Mouse (Mus musculus): ENCODE measurements around the gene Prkar2a.

The Prkar2a gene

GRCm38 (mm10) chr9:108753326-108753725 is 64.2 kb downstream of the Prkar2a start:
- peak; percentile 61 to 67 for DNase-seq

GRCm38 (mm10) chr9:108753976-108754375 is 64.9 kb downstream of the Prkar2a start:
- no peak for DNase-seq

GRCm38 (mm10) chr9:108754423-108754822 is 65.3 kb downstream of the Prkar2a start:
- no peak for DNase-seq

GRCm38 (mm10) chr9:108757406-108757805 is 68.3 kb downstream of the Prkar2a start:
- peak; percentile 24 to 56 for DNase-seq

GRCm38 (mm10) chr9:108759121-108759520 is 70.0 kb downstream of the Prkar2a start:
- DNase-seq: no peak

GRCm38 (mm10) chr9:108759805-108760204 is 70.7 kb downstream of the Prkar2a start:
- peak; percentile 53 to 62 for DNase-seq

- no peak for DNase-seq
Observed at GRCm38 (mm10) chr9:108761561-108761960, 72.4 kb downstream of the Prkar2a start.

GRCm38 (mm10) chr9:108764971-108765370 is 75.9 kb downstream of the Prkar2a start:
- DNase-seq: no peak

- no peak for DNase-seq
Observed at GRCm38 (mm10) chr9:108776614-108777013, 87.5 kb downstream of the Prkar2a start.

- DNase-seq: no peak
Observed at GRCm38 (mm10) chr9:108777276-108777675, 88.2 kb downstream of the Prkar2a start.

GRCm38 (mm10) chr9:108780959-108781358 is 91.8 kb downstream of the Prkar2a start:
- DNase-seq: no peak

- DNase-seq: no peak
Observed at GRCm38 (mm10) chr9:108781891-108782290, 92.8 kb downstream of the Prkar2a start.

GRCm38 (mm10) chr9:108782836-108783547 is 93.9 kb downstream of the Prkar2a start:
- no peak for DNase-seq

- peak; percentile 98 for DNase-seq
Observed at GRCm38 (mm10) chr9:108783548-108784463, 94.7 kb downstream of the Prkar2a start, which contains the start of gene Ip6k2. Gene Ip6k2, plus strand, starts transcription at chr9:108783796.

- no peak for DNase-seq
Observed at GRCm38 (mm10) chr9:108785416-108785815, 96.3 kb downstream of the Prkar2a start.

GRCm38 (mm10) chr9:108786494-108786893 is 97.4 kb downstream of the Prkar2a start:
- no peak for DNase-seq

GRCm38 (mm10) chr9:108787080-108787479 is 98.0 kb downstream of the Prkar2a start:
- no peak for DNase-seq

GRCm38 (mm10) chr9:108788713-108789112 is 99.6 kb downstream of the Prkar2a start:
- no peak for DNase-seq

GRCm38 (mm10) chr9:108792307-108792706 is 103.2 kb downstream of the Prkar2a start:
- no peak for DNase-seq

- no peak for DNase-seq
Observed at GRCm38 (mm10) chr9:108792730-108793129, 103.6 kb downstream of the Prkar2a start.

GRCm38 (mm10) chr9:108795281-108795680 is 106.2 kb downstream of the Prkar2a start:
- no peak for DNase-seq

- DNase-seq: peak; percentile 60 to 75
Observed at GRCm38 (mm10) chr9:108795762-108796161, 106.6 kb downstream of the Prkar2a start.

- DNase-seq: no peak
Observed at GRCm38 (mm10) chr9:108796351-108796981, 107.4 kb downstream of the Prkar2a start.
